Mouse (Mus musculus): ENCODE results near the gene Fuca1. TPM values are rescaled to one million over a fixed set of nuclear protein-coding genes. Genes with fewer than 3 reads are reported as not detected.
"Not testable (repeated sequence)": the region's sequence is repeated elsewhere in the genome, so short reads cannot be mapped to it uniquely, and the experiment has no call there.

Fuca1 gene
- polyA plus RNA-seq, 1 experiment from 2014 or later = 58.8 TPM

DNA sequence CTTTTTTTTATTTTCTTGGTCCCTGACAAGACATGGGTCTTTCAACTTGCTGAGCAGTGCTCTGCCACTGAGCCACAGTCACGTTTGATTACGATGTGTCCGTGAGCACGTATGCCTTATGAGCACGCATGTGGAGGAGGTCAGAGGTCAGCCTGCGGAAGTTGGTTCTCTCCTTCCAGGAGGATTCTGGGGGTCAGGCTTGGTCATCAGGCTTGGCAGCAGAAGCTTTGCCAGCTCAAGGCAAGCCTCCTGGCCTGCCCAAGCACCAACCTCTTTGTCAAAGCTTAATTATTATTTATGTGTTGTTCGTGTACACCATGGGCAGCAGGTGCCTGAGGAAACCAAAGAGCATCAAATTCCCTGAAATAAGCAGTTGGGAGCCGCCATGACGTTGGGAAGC, 7.8 kb downstream of the Fuca1 start:
- Histone ChIP-seq H3K4me1 (replicated peaks; ENCODE audit: control insufficient read depth, insufficient read depth, low read length) (peaks cover 3% of the 10 kb centered on the region; the same call in 1 of the 2 replicates), H3K27ac (ENCODE audit: low read length) (no peak overlapping the region), H3K9me3 (ENCODE audit: control insufficient read depth, low read length) (no peaks in the 10 kb centered on the region), H3K4me2 (ENCODE audit: low read length) (no peak overlapping the region), H3K27me3 (replicated peaks; ENCODE audit: control insufficient read depth, insufficient read depth, low read length) (no peaks in the 10 kb centered on the region), H3K4me3 (replicated peaks; ENCODE audit: low read length) (no peak overlapping the region), H3K36me3 (ENCODE audit: control insufficient read depth, insufficient read depth) (no peaks in the 10 kb centered on the region; the same call in 1 of the 2 replicates), H3K9ac (replicated peaks; ENCODE audit: low read depth, low read length) (no peak overlapping the region)
- no peak for ATAC-seq
- 79% methylated on average over 9 of the region's 9 CpGs for WGBS

DNA sequence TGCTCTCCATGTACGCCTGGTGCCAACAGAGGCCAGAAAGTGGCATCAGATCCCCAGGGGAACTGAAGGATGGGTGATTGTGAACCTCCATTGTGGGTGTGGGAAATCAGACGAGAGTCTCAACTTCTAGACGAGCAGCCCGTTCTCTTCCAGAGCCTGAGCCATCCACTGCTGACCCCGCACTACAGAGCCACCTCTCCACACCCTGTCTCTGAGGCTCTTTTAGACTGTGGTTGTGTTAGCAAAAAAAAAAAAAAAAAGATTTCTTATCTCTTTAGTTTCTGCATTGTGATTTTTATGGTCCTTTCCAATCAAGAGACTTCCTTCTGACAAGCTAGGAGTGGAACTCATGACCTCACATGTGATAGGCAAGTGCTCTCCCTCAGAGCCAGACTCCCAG, 8.9 kb downstream of the Fuca1 start:
- Histone ChIP-seq H3K4me1 (replicated peaks; ENCODE audit: control insufficient read depth, insufficient read depth, low read length) (peaks cover 3% of the 10 kb centered on the region; the same call in 1 of the 2 replicates), H3K4me2 (ENCODE audit: low read length) (no peak overlapping the region), H3K27me3 (replicated peaks; ENCODE audit: control insufficient read depth, insufficient read depth, low read length) (no peaks in the 10 kb centered on the region), H3K4me3 (replicated peaks; ENCODE audit: low read length) (no peak overlapping the region), H3K9me3 (ENCODE audit: control insufficient read depth, low read length) (no peaks in the 10 kb centered on the region), H3K27ac (ENCODE audit: low read length) (no peak overlapping the region), H3K9ac (replicated peaks; ENCODE audit: low read depth, low read length) (no peak overlapping the region), H3K36me3 (ENCODE audit: control insufficient read depth, insufficient read depth) (no peaks in the 10 kb centered on the region; the same call in 1 of the 2 replicates)
- no peak for ATAC-seq
- 85% methylated on average over 5 of the region's 5 CpGs for WGBS

DNA sequence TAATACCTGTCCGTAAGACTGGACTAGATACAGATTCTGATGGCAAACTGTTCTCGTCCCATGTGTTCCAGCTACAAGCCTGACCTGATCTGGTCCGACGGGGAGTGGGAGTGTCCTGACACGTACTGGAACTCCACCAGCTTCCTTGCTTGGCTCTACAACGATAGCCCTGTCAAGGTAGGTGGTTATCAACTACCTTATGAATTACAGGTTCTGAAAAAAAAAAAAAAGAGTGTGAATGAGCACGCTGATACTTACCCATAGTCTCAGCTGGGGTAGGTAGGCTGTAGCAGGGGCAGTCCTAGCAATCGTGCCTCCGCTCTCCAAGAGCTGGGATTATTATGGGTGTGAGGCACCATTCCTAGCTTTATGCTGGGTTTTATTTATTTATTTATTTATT, 9.3 kb downstream of the Fuca1 start:
- H3K4me2 ChIP-seq (ENCODE audit: low read length) = no peak overlapping the region
- H3K4me1 ChIP-seq (replicated peaks; ENCODE audit: control insufficient read depth, insufficient read depth, low read length) = peaks cover 3% of the 10 kb centered on the region; the same call in 1 of the 2 replicates
- ATAC-seq = no peak
- WGBS = 89% methylated on average over 9 of the region's 9 CpGs
- no peaks in the 10 kb centered on the region for H3K27me3 ChIP-seq (replicated peaks; ENCODE audit: control insufficient read depth, insufficient read depth, low read length)
- no peak overlapping the region for H3K9ac ChIP-seq (replicated peaks; ENCODE audit: low read depth, low read length)
- no peaks in the 10 kb centered on the region for H3K9me3 ChIP-seq (ENCODE audit: control insufficient read depth, low read length)
- no peaks in the 10 kb centered on the region; the same call in 1 of the 2 replicates for H3K36me3 ChIP-seq (ENCODE audit: control insufficient read depth, insufficient read depth)
- H3K27ac ChIP-seq (ENCODE audit: low read length) = no peak overlapping the region
- no peak overlapping the region for H3K4me3 ChIP-seq (replicated peaks; ENCODE audit: low read length)

DNA sequence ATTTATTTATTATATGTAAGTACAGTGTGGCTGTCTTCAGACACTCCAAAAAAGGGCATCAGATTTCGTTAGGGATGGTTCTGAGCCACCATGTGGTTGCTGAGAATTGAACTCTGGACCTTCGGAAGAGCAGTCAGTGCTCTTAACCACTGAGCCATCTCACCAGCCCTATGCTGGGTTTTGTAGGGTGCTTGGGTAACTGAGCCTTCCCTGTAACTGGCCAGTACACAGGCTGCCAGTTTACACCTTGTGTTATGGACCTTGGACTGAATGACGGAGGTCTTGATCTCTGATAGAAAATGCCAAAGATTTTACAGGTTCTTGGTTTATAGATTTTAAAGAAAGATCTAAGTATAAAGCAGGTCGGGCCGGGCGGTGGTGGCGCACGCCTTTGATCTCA, 9.7 kb downstream of the Fuca1 start:
- ATAC-seq = no peak
- WGBS = 96% methylated on average over 8 of the region's 8 CpGs
- H3K4me1 ChIP-seq (replicated peaks; ENCODE audit: control insufficient read depth, insufficient read depth, low read length) = peaks cover 3% of the 10 kb centered on the region; the same call in 1 of the 2 replicates
- H3K9ac ChIP-seq (replicated peaks; ENCODE audit: low read depth, low read length) = no peak overlapping the region
- H3K27me3 ChIP-seq (replicated peaks; ENCODE audit: control insufficient read depth, insufficient read depth, low read length) = no peaks in the 10 kb centered on the region
- no peaks in the 10 kb centered on the region; the same call in 1 of the 2 replicates for H3K36me3 ChIP-seq (ENCODE audit: control insufficient read depth, insufficient read depth)
- H3K9me3 ChIP-seq (ENCODE audit: control insufficient read depth, low read length) = no peaks in the 10 kb centered on the region
- H3K4me2 ChIP-seq (ENCODE audit: low read length) = no peak overlapping the region
- H3K4me3 ChIP-seq (replicated peaks; ENCODE audit: low read length) = no peak overlapping the region
- no peak overlapping the region for H3K27ac ChIP-seq (ENCODE audit: low read length)

DNA sequence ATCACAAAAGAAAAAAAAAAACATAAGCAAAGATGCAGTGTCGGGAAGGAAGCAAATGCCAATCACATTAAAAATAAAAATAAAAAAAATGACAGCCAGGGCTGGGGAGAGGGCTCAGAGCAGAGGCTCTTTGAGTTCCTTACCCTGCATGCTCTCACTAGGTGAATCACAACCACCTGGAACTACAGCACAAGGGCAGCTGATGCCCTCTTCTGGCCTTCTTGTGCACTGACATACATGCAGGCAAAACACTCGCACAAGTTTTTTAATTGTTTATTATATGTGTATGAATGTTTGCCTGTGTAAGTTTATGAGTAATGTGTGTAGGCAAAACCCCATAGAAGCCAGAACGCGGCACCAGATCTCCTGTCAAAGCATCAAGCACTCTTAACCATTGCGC, 11.3 kb downstream of the Fuca1 start:
- no peak overlapping the region for H3K27ac ChIP-seq (ENCODE audit: low read length)
- no peaks in the 10 kb centered on the region for H3K27me3 ChIP-seq (replicated peaks; ENCODE audit: control insufficient read depth, insufficient read depth, low read length)
- H3K4me2 ChIP-seq (ENCODE audit: low read length) = no peak overlapping the region
- ATAC-seq = no peak
- WGBS = 67% methylated on average over 5 of the region's 5 CpGs
- H3K4me3 ChIP-seq (replicated peaks; ENCODE audit: low read length) = no peak overlapping the region
- H3K36me3 ChIP-seq (ENCODE audit: control insufficient read depth, insufficient read depth) = no peaks in the 10 kb centered on the region
- no peaks in the 10 kb centered on the region for H3K4me1 ChIP-seq (replicated peaks; ENCODE audit: control insufficient read depth, insufficient read depth, low read length)
- H3K9ac ChIP-seq (replicated peaks; ENCODE audit: low read depth, low read length) = no peak overlapping the region
- no peaks in the 10 kb centered on the region for H3K9me3 ChIP-seq (ENCODE audit: control insufficient read depth, low read length)

DNA sequence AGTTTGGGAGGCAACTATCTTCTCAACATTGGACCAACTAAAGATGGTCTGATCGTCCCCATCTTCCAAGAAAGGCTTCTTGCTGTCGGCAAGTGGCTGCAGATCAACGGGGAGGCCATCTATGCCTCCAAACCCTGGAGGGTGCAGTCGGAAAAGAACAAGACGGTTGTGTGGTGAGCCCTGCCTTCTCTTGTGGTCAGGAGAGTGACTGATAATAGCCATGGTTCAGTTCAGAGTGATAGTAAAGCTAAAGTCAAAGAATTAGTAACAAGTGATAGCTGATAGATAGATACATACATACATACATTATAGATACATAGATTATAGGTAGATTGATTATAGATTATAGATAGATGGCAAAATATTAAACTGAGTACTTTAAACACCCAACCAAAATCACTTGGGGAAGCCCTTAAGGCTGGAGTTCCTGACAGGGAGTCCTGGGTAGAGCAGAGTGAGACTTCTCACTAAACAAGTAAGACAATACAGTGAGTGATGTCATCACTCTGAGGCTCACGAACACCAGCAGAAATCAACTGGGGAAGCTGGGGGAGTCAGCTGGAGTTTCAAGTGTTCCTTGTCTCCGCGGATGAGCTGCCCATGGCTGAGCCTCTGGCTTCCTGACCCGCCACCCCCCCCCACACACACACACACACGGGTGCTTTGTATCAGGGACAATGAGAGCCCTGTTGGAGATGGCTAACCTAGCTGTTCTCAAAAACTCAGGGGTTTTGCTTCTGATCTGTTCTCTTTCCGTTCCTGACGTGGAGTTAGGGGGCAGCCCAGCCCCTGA, 14.4 kb downstream of the Fuca1 start:
- ATAC-seq = no peak
- no peaks in the 10 kb centered on the region for H3K36me3 ChIP-seq (ENCODE audit: control insufficient read depth, insufficient read depth)
- no peaks in the 10 kb centered on the region for H3K4me1 ChIP-seq (replicated peaks; ENCODE audit: control insufficient read depth, insufficient read depth, low read length)
- no peak overlapping the region for H3K4me3 ChIP-seq (replicated peaks; ENCODE audit: low read length)
- no peaks in the 10 kb centered on the region for H3K9me3 ChIP-seq (ENCODE audit: control insufficient read depth, low read length)
- no peak overlapping the region for H3K4me2 ChIP-seq (ENCODE audit: low read length)
- WGBS = 49% methylated on average over 12 of the region's 12 CpGs
- H3K27me3 ChIP-seq (replicated peaks; ENCODE audit: control insufficient read depth, insufficient read depth, low read length) = no peaks in the 10 kb centered on the region
- no peak overlapping the region for H3K27ac ChIP-seq (ENCODE audit: low read length)
- no peak overlapping the region for H3K9ac ChIP-seq (replicated peaks; ENCODE audit: low read depth, low read length)

DNA sequence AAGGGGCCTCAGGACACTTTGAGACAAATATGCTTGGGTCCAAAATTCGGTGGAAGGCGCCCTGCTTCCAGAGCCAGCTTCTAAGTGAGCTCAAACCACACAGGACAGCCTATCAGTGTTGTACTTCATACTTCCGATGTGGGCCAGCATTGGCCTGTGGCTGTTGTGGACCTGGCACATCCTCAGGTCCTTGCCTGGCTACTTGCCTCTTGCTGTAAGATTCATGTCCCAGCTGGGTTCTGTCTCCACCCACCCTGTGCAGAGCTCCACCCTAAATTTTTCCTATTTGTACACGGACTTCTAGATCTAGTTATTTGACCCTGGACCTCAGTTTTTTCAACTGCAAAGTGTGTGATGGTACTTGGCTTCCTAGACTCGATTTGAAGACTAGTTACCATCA, 15.0 kb downstream of the Fuca1 start:
- no peaks in the 10 kb centered on the region for H3K36me3 ChIP-seq (ENCODE audit: control insufficient read depth, insufficient read depth)
- no peaks in the 10 kb centered on the region for H3K27me3 ChIP-seq (replicated peaks; ENCODE audit: control insufficient read depth, insufficient read depth, low read length)
- no peak overlapping the region for H3K4me3 ChIP-seq (replicated peaks; ENCODE audit: low read length)
- ATAC-seq = no peak
- H3K4me1 ChIP-seq (replicated peaks; ENCODE audit: control insufficient read depth, insufficient read depth, low read length) = no peaks in the 10 kb centered on the region
- H3K4me2 ChIP-seq (ENCODE audit: low read length) = no peak overlapping the region
- 70% methylated on average over 5 of the region's 5 CpGs for WGBS
- H3K27ac ChIP-seq (ENCODE audit: low read length) = no peak overlapping the region
- H3K9ac ChIP-seq (replicated peaks; ENCODE audit: low read depth, low read length) = no peak overlapping the region
- H3K9me3 ChIP-seq (ENCODE audit: control insufficient read depth, low read length) = no peaks in the 10 kb centered on the region

DNA sequence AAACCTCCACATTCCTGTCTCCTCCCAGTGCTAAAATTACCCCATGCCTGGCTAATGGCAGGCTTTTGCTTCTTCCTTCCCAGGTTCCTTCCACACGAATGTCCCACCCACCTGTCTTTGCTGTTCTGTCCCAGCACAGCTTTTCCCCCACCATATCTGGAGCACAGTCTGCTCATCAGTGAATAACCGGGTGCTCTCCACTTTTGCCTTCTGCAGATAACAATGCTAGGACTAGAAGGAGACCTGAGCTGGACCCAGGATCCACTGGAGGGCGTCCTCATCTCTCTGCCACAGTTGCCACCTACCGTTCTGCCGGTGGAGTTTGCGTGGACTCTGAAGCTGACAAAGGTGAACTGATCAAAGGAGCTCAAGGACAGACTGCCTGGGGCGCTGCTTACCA, 18.3 kb downstream of the Fuca1 start:
- 86% methylated on average over 7 of the region's 7 CpGs for WGBS
- Histone ChIP-seq H3K4me1 (replicated peaks; ENCODE audit: control insufficient read depth, insufficient read depth, low read length) (no peaks in the 10 kb centered on the region), H3K4me2 (ENCODE audit: low read length) (no peak overlapping the region), H3K9ac (replicated peaks; ENCODE audit: low read depth, low read length) (no peak overlapping the region), H3K27ac (ENCODE audit: low read length) (no peak overlapping the region), H3K9me3 (ENCODE audit: control insufficient read depth, low read length) (no peaks in the 10 kb centered on the region), H3K27me3 (replicated peaks; ENCODE audit: control insufficient read depth, insufficient read depth, low read length) (no peaks in the 10 kb centered on the region), H3K36me3 (ENCODE audit: control insufficient read depth, insufficient read depth) (peaks cover 3% of the 10 kb centered on the region; the same call in 1 of the 2 replicates), H3K4me3 (replicated peaks; ENCODE audit: low read length) (no peak overlapping the region)
- ATAC-seq = no peak

DNA sequence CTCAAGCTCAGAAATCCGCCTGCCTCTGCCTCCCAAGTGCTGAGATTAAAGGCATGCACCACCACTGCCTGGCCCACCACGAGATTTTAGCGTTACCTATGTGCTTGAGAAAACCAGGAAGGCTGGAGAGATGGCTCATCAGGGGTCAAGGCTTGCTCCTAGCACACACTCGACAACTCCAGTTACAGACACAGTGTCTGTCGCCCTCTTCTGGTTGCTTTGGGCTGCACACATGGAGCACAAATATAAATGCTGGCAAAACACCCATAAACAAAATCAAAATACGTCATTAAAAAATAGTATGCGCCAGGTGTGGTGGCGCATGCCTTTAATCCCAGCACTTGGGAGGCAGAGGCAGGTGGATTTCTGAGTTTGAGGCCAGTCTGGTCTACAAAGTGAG, 20.5 kb downstream of the Fuca1 start:
- WGBS = 80% methylated on average over 8 of the region's 8 CpGs
- ATAC-seq; H3K27me3 ChIP-seq (replicated peaks; ENCODE audit: control insufficient read depth, insufficient read depth, low read length); H3K9me3 ChIP-seq (ENCODE audit: control insufficient read depth, low read length); H3K36me3 ChIP-seq (ENCODE audit: control insufficient read depth, insufficient read depth); H3K27ac ChIP-seq (ENCODE audit: low read length); H3K4me3 ChIP-seq (replicated peaks; ENCODE audit: low read length); H3K9ac ChIP-seq (replicated peaks; ENCODE audit: low read depth, low read length); H3K4me1 ChIP-seq (replicated peaks; ENCODE audit: control insufficient read depth, insufficient read depth, low read length); H3K4me2 ChIP-seq (ENCODE audit: low read length): not testable (repeated sequence)

All from forebrain, embryonic 16.5 days (tissue).